Mouse (Mus musculus): ENCODE data around the gene Vav2. TPM values are rescaled to one million over a fixed set of nuclear protein-coding genes. Genes with fewer than 3 reads are reported as not detected.

Gene Vav2
- 10 to 100 TPM; 11.2 to 11.5 TPM for total RNA-seq (2021)

DNA sequence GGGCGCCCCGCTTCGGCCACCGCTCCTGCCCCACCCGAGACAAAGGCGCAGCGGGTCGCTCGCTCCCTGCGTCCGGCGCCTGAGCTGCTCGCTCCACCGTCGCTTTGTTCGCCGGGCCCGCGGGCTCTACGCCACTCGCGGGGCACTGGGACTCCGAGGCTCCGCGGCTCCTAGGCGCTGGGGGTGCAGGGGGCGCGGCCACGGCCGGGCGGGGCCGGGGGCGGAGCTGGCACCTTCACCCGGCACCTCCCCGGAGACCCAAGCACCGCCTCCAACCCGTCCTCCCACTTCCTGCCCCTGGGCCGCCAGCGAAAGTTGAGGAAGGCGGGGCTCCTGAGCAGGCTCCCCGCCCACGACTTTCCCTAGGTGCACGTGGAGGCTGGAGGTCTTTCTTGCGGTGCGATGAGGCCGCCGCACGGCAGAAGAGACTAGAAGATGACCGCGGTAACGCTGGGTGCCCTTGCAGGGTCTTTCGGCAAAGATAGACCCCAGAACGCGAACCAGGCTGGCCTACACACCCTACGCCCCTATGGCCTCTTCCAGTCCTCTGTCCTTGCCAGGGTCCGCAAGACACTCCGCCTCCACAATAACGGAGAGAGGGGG is at the start of gene Vav2:
TSS of gene Vav2 (minus strand) at position 179 of the 603 bp plus-strand sequence.
- DNase-seq = peak; percentile 76 to 81

DNA sequence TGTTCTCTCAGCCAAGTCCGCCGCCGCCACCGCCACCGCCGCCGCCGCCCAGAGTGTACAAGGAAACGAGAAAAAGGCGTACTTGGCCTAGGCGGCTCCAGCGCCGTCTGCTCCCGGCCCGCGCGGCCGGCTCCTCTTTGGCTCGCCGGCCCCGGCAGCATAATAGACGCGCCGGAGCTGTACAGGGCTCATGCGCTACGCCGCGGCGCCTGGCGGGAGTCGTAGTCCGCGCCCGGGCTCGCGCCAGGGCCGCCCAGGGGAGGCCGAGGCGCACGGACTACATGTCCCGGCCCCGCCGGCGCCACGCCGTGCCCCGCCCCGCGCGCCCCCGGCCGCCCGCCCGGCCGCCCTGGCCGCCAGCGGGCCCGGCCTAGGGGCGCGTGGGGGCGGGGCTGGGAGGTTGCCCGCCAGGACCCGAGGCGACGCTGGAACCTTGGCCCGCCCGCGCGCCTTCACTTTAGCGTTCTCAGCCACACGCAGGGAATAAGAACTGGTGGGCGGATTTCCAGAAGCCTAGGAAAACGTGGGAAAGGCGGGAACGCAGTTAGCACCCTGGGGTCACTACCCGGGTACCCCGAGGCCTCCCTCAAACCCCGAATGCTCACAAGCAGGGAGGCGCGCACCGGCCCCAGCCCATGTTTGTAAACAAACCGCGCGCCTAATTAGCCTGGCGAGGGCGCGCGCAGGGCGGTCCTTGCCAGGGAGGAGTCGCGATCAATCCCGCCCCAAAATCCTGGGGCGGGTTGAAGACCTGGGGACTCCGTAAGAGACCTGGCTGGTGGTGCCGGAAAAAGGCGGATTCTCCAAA is 48.9 kb upstream of the Vav2 start:
- DNase-seq = peak; percentile 91 to 92

DNA sequence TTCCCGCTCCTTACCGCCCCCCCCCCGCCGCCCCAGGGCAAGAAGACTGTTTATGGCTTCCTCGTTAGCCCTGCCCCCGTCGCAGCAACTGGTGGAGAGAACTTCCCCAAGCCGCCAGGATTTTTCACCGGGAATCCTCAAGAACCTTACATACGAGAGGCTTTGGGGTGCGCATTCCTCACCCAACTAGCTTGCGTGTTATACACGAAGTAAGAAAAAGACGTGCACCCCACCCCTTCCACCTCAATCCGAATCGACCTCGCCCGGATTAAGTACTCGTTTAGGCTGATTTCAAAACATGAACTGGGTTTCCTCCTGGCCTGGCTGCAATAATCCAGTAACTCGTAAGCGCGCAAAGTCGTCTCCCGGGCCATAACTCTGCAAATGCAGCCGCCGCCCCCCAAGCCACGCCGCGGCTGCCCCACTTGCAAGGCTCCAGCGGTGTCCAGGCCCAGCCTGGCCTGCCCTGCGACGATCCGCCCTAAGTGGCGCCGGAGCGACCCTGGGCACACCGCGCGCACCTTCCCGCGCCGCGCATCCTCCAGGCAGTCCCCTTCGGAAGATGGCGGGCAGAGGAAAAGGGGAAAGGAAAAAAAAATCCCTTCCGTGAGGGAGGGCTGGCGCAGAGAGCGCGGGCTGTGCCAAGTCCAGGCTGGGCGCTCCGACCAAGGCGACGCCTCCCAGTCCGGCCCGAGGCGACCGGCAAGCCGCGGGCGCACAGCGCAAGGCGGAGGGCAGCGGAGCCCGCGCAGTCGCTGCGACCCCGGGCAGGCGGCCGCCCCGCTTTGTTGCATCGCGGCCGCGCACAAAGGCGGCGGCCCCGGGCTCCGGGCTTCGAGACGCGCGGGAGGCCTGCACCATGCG is 48.0 kb upstream of the Vav2 start:
- no peak for DNase-seq

DNA sequence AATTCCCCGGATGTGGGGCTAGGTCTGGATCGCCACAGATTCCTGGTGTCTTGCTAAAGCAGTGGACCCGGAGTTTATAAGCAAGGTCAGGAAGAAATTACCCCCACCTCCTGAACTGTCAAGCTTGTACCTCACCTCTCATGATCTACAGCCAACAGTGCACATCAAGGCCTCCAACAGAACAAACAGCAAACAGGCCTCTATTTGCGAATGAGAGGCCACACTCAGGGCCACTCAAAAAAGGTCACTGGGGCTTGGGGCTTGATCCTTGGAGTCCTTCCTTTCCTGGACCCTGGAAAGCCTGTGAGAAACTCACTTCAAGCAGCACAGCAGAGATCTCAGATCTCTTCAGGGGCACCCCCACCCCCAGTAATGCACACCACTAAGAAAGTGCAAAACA is 47.1 kb upstream of the Vav2 start:
- no peak for DNase-seq

DNA sequence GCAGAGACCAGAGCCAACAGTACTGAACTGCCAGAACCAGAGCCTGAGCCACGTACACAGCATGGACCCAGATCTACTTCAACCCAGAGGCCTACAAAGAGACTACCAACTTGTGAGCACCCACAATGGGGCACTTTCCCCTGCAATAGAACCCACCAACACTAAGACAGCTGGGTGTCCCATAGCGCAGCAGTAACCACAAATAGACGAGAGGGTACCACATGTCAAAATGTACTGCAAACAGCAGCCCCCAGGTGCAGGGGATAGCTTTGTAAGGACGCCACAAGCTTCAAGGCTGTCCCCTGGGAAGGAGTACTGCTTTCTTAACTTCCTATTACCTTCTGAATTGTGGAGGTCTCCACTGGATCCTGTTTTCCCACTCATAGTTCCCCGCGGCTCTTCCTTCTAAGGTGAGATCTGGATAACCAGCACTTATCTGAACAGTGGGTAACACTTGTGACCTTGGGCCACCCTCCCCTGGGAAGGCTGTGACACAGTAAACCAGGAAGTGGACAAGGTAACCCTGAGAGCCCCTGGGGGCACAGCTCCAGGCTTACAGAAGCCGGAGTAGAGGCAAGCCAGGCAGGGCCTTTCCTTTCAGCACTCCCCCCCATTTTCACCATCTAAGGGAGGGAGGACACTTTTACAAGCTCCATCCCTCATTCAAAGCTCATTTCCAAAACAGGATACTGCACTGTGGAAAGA is 46.4 kb upstream of the Vav2 start:
- no peak for DNase-seq

DNA sequence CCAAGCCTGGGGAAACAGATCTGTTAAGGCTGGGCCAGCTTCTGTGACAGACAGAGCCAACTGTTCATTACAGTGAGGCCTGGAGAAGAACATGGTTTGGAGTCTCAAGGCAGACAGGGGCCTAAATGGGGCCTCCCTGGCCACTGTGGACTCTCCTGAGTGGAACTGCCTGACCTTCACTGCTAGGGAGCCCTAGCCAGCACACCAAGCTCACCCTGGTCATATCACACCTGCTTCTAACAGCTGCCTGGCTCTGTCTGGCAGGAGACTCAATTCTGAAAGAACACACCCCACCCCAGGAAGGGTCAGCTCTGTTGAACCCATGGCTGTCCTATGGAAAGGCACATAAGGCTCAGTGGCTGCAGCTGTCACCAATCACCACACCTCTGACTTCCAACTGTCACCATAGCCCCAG is 44.3 kb upstream of the Vav2 start:
- DNase-seq = no peak

DNA sequence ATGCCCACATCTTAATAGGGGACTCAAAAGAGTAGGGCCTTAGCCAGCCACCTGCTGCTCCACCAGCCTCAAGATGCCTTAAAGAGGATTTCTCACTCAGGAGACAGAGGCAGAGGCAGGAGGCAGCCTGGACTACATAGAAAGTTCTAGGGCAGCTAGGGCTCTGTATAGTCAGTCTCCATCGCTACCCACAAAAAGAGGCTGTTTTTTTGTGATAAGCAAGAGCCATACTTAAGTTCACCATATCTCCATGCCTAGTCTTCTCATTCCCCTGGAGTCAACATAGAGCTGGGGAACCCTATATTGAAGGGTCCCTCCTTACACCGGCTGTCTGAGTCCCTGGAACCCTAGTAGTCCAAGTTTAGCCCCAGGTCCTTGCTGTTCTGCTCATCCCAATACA is 43.7 kb upstream of the Vav2 start:
- DNase-seq = no peak

DNA sequence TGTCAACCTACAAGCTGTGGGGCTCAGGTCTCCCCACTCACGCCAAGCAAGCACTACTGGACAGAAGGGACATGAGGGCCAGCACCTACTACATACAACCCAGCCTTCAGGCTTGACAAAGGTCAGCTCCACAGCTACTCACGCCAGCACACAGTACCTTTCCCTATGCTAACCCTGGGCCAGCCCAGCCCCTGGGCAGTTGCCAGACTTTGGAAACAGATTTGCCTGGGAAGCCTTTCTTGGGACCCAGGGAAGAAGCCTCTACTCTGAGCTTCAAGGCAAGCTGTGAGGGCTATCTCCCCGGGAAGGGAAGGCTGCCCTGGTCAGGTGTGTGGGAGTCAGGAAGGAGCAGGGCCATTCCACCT is 43.1 kb upstream of the Vav2 start:
- DNase-seq = no peak

DNA sequence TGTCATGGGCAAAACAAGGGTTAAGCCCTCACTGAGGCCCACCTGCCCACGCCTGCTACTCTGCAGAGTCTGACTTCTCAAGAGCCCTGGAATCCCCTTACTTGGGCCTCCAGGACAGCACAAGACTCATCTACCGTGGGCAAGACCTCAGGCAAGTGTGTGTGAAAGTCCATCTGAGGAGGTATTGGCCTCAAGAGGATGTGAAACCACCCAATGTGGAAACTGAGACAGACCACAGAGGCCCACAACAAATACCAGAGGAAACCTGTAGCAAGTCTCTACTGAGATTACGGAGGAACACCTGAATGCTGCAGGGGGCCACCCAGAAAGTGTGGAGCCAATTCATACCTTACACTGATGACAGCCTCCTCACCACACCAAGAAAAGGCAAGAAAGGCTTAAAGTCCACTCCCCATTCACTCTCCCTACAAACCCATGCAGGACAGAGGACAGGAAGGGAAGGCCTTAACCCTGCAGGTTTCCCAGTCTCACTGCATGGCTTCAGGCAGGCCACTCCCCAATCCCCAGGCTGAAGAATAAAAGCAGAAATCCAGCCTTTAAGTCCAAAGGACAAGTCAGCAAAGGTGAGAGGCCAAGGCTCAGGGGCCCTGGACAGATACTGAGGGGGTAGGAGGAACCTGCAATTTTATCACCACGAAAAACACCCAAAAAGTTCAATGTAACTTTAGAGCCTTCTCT is 42.6 kb upstream of the Vav2 start:
- DNase-seq = no peak

DNA sequence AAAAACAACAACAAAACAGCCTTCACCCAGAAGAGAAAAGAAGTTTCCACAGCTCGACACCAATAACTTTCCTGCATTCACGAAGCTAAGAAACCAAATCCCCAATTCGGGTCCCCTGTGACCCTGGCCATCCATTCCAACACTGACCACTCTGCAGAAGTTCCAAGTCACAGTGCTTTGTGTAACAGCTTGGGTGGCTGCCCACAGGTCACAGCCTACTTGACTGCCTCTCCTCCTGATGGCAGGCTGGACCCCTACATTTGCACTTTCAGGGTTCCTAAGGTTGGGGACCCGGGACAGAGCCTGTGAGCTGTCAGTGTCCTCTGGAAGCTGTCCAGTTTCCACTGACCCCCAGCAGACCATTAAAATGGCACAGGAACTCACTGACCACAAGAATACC is 36.1 kb upstream of the Vav2 start:
- DNase-seq = no peak

DNA sequence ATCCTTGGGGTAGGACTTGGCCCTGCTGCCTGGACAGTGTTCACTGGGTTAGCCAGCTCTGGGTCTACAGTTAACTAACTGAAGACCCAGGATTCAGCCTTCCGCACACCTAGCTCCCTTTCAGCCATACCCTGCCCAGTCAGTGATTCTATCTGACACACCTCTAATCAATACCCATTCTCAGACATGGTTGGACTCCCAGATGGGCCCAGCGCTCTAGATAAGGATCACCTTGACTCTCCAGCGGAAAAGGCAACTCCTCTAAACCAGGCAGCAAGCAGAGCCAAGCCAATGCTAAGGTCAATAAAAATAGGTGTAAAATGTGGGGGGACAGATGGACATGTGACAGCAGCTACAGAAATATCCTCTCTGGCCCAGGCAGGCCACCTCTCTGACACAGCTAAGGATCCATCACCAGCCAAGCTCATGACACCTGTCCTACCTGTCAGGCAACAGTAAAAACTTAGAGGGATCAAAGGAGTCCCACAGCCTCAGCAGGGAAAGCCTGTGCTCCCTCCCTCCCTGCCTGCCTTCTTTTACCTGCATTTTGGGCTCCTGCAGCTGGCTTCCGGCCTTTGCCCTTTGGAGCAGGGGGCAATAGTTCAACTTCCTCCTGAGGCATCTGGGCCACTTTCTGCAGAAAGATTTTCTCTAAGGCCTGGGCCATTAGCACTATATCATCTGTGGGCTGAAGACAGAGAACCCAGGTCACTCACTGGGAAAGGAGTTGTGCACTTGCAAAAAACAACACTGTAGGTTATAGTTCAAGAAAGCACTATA is 35.2 kb upstream of the Vav2 start:
- no peak for DNase-seq

DNA sequence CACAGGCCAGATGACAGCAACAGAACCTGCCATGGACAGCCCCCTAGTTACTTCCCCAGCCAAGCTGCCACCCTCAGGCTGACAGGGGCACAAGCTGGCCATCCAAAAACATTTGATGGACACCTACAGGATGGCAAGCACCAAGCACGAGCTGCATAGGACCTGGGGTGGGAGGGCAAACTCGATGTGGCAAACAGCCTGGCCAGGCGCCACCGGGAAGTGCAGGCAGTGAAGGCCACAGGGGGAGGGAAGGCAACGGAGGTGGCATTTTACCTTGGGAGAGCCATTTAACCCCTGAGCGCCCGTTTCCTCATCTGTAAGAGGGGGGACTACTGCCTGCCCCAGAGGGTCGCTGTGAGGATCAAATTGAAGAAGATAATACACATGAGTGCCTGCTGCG is 33.8 kb upstream of the Vav2 start:
- DNase-seq = no peak

DNA sequence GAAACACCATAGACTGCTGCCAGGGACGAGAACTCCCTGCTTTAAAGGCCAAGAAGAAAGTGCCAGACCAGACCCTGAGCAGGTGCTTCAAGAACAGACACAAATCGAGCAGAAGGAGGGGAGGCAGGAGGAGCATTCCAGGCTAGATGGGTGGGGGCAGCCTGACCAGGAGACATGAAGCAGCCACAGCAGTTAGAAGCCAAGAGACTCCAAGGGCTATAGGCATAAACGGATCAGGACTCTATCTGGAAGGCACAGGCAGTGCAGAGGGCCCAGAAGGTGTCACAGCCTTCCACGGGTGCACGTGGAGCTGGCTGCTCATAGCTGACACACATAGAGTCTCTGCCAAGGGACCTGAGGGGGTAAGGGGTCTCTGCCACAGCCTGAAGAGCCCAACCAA is 33.3 kb upstream of the Vav2 start:
- no peak for DNase-seq

DNA sequence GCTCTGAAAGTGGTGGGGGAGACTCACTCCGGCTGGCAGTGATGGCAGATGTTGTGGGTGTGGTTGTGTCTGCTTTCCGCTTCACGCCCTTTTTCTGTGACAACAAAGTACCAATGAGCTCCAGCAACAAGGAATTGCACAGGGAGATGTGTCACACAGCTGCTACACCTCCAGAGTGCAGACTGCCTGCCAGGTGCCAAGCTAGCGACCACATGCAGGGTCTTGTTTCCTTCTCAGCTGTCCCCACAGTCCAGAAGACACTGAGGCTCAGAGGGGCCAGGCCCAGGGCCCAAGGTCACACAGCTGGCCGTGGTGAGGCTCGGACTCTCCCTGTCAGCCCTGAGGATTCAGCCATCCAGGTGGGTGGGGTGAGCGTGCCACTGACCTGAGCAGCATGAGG is 32.9 kb upstream of the Vav2 start:
- DNase-seq = no peak

DNA sequence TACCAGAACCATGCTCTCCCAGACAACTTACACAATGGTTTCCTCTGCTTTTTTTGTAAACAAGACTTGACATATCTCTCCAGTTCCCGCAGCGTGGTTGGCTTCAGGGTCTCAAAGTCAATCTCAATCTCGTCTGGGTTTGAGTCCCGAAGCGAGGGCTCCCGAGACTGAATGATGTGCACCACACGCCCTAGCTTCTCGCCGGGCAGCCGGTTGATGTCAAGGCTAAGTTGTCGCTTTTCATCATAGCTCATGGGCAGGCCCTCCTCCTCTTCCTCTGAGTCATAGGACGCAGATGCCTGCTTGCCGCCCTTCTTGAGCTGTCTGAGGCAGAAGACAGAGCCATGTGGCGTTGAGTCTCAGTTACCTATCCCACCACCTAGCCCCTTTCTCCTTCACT is 23.4 kb upstream of the Vav2 start:
- no peak for DNase-seq

DNA sequence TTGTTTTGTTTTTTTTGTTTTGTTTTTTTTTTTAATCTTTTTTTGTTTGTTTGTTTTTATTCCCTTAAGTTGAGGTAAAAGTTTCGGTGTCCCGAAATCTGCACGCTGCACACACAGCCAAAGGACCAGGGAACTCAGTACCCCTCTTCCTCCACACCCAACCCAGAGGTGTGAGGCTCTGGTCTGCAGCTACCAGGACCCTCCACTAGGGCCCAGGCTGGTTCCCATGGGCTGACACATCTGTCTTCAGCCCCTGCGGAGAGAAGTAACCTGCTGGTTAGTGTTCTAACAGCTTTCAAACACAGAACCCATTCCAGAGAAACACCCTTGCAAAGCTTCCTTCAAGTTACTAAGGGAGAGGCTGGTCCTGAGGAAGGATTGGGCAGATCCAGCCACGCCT is 20.9 kb upstream of the Vav2 start:
- DNase-seq = no peak

DNA sequence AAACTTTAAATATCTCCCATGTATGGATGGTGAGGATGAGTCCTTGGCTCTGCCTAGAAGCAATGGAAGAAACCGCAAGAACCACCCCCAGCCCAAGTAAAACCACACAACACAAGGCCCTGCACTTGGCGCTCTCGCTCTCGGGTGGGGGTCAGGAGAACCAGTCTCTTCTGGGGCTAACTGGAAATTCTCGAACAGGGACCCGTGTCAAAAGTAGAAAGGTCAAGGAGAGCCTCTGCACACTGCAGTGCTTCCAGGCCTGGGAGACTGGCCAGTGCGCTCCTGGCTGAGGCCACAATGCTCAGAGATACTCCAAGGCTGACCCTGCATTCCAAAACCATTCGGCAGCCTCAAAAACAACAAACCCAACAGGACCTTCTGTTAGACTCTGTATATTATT is 20.0 kb upstream of the Vav2 start:
- DNase-seq = no peak

DNA sequence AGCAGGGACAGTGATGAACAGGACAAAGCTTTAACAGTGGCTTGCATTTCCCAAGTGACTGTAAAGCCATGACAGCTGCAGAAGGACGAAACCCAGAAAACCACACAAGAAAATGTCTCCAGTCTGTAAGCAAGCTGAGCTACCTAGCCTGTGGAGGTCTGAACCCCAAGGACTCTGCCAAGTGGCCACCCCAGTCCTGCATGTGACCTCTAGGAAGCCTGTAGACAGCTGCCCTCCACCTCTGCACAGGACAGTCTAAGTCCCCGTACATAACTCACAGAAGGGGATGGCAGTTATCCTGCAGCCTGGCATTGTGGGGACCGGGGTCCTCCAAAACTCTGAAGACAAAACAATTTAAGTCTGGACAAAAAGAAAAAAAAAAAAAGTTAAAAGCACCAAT is 19.1 kb upstream of the Vav2 start:
- no peak for DNase-seq

DNA sequence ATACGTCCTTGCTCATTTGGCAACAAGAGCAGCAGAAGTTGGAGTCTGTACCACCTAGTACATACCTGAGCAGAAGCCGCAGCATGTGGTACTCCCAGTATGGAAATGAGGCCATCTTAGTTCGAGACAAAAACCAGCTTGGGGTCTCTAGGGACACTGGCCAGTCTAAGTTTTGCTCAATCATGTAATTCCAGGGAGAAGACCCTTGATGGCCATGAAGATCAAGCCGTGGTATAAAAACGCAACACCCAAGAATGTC is 16.5 kb upstream of the Vav2 start:
- DNase-seq = no peak

DNA sequence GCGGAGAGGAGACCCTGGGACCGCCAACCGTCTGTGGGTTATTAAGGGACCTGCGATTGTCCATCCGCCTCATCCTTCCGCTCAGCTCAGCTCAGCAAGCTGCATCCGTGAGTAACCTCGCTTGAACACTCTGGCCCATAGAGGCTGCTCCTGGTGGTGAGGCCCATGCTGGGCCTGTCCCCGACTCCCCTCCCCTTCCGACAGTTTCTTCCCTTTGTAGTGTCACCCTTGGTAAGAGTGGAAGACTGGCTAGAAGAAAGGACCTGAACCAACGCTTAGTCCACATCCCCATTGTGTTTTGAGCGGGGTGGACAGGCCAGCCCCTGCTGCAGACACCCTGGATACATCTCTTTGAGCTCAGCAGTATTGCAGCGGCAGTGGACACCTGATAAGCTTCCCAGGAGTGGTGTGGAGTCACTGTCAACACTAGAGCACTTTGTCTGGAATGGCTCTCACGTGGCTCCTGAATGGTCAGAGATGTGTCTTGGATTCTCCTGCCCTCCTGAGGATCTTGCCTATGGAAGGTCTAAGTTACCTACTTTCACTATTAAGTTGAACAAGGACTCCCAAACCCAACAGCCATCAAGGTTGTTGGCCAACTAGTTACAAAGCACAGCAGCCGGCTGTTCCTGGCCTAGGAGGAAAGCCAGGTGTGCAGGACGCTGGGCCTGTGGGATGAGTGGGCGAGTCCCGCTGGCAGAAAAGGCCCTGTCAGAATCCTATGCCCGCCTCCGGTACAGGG is 16.0 kb upstream of the Vav2 start:
- DNase-seq = no peak
